Mouse (Mus musculus) ES-Bruce4 (cell line): ENCODE data around the gene Rln3.

Experiments
- CTCF ChIP-seq: IDR thresholded peaks from one replicate; pipeline ENCODE4 v1.8.1; 2011; ENCODE audit warnings: low read depth, low read length
- POLR2A ChIP-seq: IDR thresholded peaks from one replicate; pipeline ENCODE4 v1.8.1; 2011; ENCODE audit warnings: low read length; ENCODE audit not compliant: insufficient read depth

GRCm38 (mm10) chr8:84067911-84068310, 23.1 kb upstream of the Rln3 start:
- no peak for TF ChIP-seq CTCF
- TF ChIP-seq POLR2A, result no peak
